Mouse (Mus musculus): ENCODE results near the gene Cpa5. TPM values are rescaled to one million over a fixed set of nuclear protein-coding genes. Genes with fewer than 3 reads are reported as not detected.

The Cpa5 gene
- total and polyA plus RNA-seq, 3 experiments: not detected

- TF ChIP-seq PAX5 (IDR thresholded peaks at IDR 0.05; ENCODE audit: low read length) (no peak), SIN3A (IDR thresholded peaks at IDR 0.05; ENCODE audit: low read length) (no peak), UBTF (IDR thresholded peaks at IDR 0.05; ENCODE audit: low read depth, low read length) (no peak), E2F4 (IDR thresholded peaks at IDR 0.05; ENCODE audit: insufficient replicate concordance, low read depth, low read length) (no peak), MAX (IDR thresholded peaks at IDR 0.05; ENCODE audit: low read length) (no peak), HCFC1 (IDR thresholded peaks at IDR 0.05; ENCODE audit: low read depth, low read length) (no peak), RCOR1 (conservative IDR thresholded peaks at IDR 0.05; ENCODE audit: low read depth, low read length) (no peak), SMC3 (IDR thresholded peaks at IDR 0.05; ENCODE audit: low read depth, low read length) (no peak)
- Histone ChIP-seq H3K9ac (ENCODE audit: insufficient read depth, low read depth) (no peak overlapping the region), H3K9me3 (replicated peaks; ENCODE audit: low read length) (no peaks in the 10 kb centered on the region), H3K4me2 (ENCODE audit: insufficient read depth, low read depth, poor library complexity, severe bottlenecking) (no peak overlapping the region), H3K4me1 (ENCODE audit: control insufficient read depth in 1 of 2, insufficient read depth in 2 of 2) (peaks cover 0 to 8% of the 10 kb centered on the region in 2 experiments; a peak in 2 of 4 replicates), H3K79me2 (replicated peaks; ENCODE audit: control insufficient read depth, extremely low read depth, insufficient read depth, poor library complexity, severe bottlenecking) (no peaks in the 10 kb centered on the region), H3K4me3 (replicated peaks in 1 of 3; ENCODE audit: low read depth in 2 of 3, low read length in 2 of 3, poor library complexity in 1 of 3) (no peak overlapping the region), H3K27ac (ENCODE audit: insufficient read depth, low read depth) (no peak overlapping the region), H3K27me3 (replicated peaks) (no peaks in the 10 kb centered on the region), H3K36me3 (replicated peaks in 1 of 2; ENCODE audit: control insufficient read depth in 1 of 2, insufficient read depth in 1 of 2, low read length in 1 of 2) (no peaks in the 10 kb centered on the region)
- dilution Hi-C loops (cut with MboI; ENCODE audit: extremely low pct_ligation_motif_present, extremely low pct_unique_long_range_greater_than_20kb, low sequenced_read_pairs) (no loop called here), in situ Hi-C loops (cut with MboI; ENCODE audit: low pct_ligation_motif_present, low pct_unique_long_range_greater_than_20kb, low sequenced_read_pairs) (no loop called here)
- DNase-seq (ENCODE audit: extremely low read depth): no peak
Observed at GRCm38 (mm10) chr6:30621986-30622389, 11.2 kb downstream of the Cpa5 start.

- no peaks in the 10 kb centered on the region for H3K36me3 ChIP-seq (replicated peaks in 1 of 2; ENCODE audit: control insufficient read depth in 1 of 2, insufficient read depth in 1 of 2, low read length in 1 of 2)
- dilution Hi-C loops (cut with MboI; ENCODE audit: extremely low pct_ligation_motif_present, extremely low pct_unique_long_range_greater_than_20kb, low sequenced_read_pairs) (no loop called here), in situ Hi-C loops (cut with MboI; ENCODE audit: low pct_ligation_motif_present, low pct_unique_long_range_greater_than_20kb, low sequenced_read_pairs) (no loop called here)
- H3K4me1 ChIP-seq (ENCODE audit: control insufficient read depth in 1 of 2, insufficient read depth in 2 of 2): peaks cover 8 to 13% of the 10 kb centered on the region in 2 experiments
- no peak overlapping the region for H3K9ac ChIP-seq (ENCODE audit: insufficient read depth, low read depth)
- H3K79me2 ChIP-seq (replicated peaks; ENCODE audit: control insufficient read depth, extremely low read depth, insufficient read depth, poor library complexity, severe bottlenecking): no peaks in the 10 kb centered on the region
- H3K27me3 ChIP-seq (replicated peaks): no peaks in the 10 kb centered on the region
- no peak for TF ChIP-seq MAZ (IDR thresholded peaks at IDR 0.05; ENCODE audit: low read depth, low read length)
- no peak for TF ChIP-seq TBP (conservative IDR thresholded peaks at IDR 0.05; ENCODE audit: low read depth, low read length)
- no peak for TF ChIP-seq PAX5 (IDR thresholded peaks at IDR 0.05; ENCODE audit: low read length)
- TF ChIP-seq RAD21 (IDR thresholded peaks at IDR 0.05; ENCODE audit: low read depth, low read length): no peak
- no peak for TF ChIP-seq MAFK (IDR thresholded peaks at IDR 0.05; ENCODE audit: insufficient replicate concordance, low read length)
- no peak for TF ChIP-seq BHLHE40 (IDR thresholded peaks at IDR 0.05; ENCODE audit: low read depth, low read length)
- no peak for TF ChIP-seq MXI1 (IDR thresholded peaks at IDR 0.05; ENCODE audit: low read depth, low read length)
- TF ChIP-seq ZMIZ1 (IDR thresholded peaks at IDR 0.05; ENCODE audit: low read depth, low read length): no peak
- TF ChIP-seq NRF1 (IDR thresholded peaks at IDR 0.05; ENCODE audit: low read depth, low read length): no peak
- TF ChIP-seq ELF1 (IDR thresholded peaks at IDR 0.05; ENCODE audit: low read depth, low read length): no peak
- TF ChIP-seq MAX (IDR thresholded peaks at IDR 0.05; ENCODE audit: low read length): no peak
- no peak for TF ChIP-seq ZC3H11A (IDR thresholded peaks at IDR 0.05; ENCODE audit: low read depth, low read length)
- TF ChIP-seq GABPA (IDR thresholded peaks at IDR 0.05; ENCODE audit: insufficient replicate concordance, low read depth, low read length): no peak
- TF ChIP-seq USF2 (conservative IDR thresholded peaks at IDR 0.05; ENCODE audit: low read depth, low read length): no peak
- no peak for TF ChIP-seq RCOR1 (conservative IDR thresholded peaks at IDR 0.05; ENCODE audit: low read depth, low read length)
- TF ChIP-seq IRF4 (IDR thresholded peaks at IDR 0.05; ENCODE audit: low read depth, low read length): no peak
- TF ChIP-seq E2F4 (IDR thresholded peaks at IDR 0.05; ENCODE audit: insufficient replicate concordance, low read depth, low read length): no peak
- TF ChIP-seq EP300 (IDR thresholded peaks at IDR 0.05; ENCODE audit: low read length): no peak
- H3K4me3 ChIP-seq (replicated peaks in 1 of 3; ENCODE audit: low read depth in 2 of 3, low read length in 2 of 3, poor library complexity in 1 of 3): no peak overlapping the region
- H3K27ac ChIP-seq (ENCODE audit: insufficient read depth, low read depth): no peak overlapping the region
- H3K9me3 ChIP-seq (replicated peaks; ENCODE audit: low read length): no peaks in the 10 kb centered on the region
- no peak for DNase-seq (ENCODE audit: extremely low read depth)
- H3K4me2 ChIP-seq (ENCODE audit: insufficient read depth, low read depth, poor library complexity, severe bottlenecking): no peak overlapping the region
Observed at GRCm38 (mm10) chr6:30624763-30625162, 14.0 kb downstream of the Cpa5 start.
